Mouse (Mus musculus) right cerebral cortex, adult 2 months (tissue): ENCODE measurements around the gene Ccdc120.
A peak's percentile ranks its signal among the peaks of the same experiment; 100 is the strongest.

Experiments used
- DNase-seq, 2 experiments: peaks; one replicate each; pipeline ENCODE4 v3.0.0; 2021 to 2022; ENCODE audit warnings: low spot score in 2 of 2

Ccdc120 gene

DNA sequence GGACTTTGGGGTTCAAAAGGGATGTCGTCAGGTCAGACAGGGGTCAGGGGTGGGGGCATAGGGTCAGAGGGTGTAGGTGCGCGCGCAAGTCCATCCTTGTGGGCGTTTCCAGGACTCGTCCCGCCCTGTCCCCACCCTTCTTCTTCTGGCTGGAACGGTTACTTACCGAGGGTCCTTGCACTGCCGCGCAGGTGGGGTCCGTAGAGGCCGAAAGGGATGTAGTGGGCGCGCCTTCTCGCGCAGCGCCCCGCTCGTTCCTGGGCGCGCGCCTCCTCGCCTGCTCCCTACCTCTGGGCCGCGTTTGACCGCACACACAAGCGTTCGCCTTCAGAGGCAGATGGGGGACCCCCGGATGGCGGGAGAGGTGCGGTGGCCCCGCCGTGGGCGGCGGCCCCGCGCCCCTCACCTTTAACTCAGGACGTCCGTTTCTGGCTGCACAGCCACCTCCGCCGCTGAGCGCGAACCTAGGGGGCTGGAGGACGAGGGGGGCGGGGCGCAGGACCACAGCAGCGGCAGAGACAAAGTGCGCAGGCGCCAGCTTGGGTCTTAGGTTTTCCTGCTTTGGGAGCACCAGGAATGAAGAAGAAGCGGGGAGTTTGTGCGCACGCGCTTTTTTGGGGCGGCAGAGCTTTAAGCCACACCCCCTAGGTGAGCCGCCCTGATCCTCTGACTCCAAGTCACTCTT is at the start of gene Ccdc120:
Gene Ccdc120, minus strand, starts transcription at position 474 of the 685 bp plus-strand sequence.
- peak; percentile 73 to 76 for DNase-seq

GRCm38 (mm10) chrX:7797327-7797726 is 46.6 kb upstream of the Ccdc120 start:
- no peak for DNase-seq

DNA sequence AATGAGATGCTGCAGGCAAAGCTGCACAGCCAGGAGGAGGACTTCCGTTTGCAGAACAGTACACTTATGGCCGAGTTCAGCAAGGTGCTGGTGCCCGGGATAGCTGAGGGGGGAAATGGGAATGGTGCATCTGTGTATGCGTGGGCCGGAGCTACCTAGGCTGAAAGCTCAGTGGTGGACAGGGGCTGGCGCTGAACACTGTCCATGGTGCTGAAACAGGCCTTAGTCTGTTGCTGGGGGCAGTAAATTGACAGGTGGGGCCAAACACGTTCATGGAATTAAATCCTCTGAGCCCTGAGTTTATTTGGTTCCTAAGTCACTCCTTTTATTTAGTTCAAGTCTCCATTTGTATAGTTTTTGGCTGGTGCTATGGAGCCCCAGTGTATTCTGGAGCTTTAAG is 44.3 kb upstream of the Ccdc120 start:
- no peak for DNase-seq

- no peak for DNase-seq
Observed at GRCm38 (mm10) chrX:7793361-7793760, 42.7 kb upstream of the Ccdc120 start.

DNA sequence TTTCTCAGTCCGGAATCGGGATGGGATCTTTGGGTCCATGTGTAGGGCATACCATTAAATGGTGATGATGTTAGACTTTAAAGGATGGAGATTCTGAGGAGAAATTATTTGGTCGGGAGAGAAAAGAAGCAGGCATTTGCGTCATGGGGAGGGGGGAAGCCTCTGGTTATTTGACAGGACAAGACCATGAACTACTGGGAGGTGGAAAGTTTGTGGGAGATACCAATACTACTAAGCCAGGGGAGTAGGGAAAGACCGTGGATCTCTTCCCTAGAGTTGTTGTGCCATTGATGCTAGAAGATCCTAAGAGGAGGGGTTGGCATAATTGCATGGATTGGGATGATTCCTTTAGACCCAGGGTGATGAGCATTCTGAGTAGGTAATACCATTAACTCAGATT is 39.6 kb upstream of the Ccdc120 start:
- no peak for DNase-seq

GRCm38 (mm10) chrX:7789542-7790136 is 38.9 kb upstream of the Ccdc120 start, which contains the start of gene Gripap1:
Gripap1 (plus strand) TSS chrX:7789765.
- peak; percentile 53 to 67 for DNase-seq

- no peak for DNase-seq
Observed at GRCm38 (mm10) chrX:7782603-7783092, 31.9 kb upstream of the Ccdc120 start.

DNA sequence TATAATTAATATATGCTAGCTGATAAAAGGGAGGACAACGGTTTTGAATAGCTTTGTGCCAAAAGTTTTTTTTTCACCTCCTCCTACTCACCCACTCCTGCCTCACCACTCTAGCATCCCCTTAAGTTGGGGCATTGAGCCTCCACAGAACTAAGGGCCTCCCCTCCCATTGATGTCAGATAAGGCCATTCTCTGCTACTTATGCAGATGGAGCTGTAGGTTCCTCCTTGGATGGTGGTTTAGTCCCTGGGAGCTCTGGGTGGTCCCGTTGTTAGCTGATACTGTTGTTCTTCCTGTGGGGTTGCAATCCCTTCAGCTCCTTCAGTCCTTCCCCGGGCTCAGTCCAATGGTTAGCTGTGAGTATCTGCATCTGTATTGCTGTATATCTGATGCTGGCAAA is 28.6 kb upstream of the Ccdc120 start:
- DNase-seq = no peak

- no peak for DNase-seq
Observed at GRCm38 (mm10) chrX:7778450-7779244, 27.9 kb upstream of the Ccdc120 start.

DNA sequence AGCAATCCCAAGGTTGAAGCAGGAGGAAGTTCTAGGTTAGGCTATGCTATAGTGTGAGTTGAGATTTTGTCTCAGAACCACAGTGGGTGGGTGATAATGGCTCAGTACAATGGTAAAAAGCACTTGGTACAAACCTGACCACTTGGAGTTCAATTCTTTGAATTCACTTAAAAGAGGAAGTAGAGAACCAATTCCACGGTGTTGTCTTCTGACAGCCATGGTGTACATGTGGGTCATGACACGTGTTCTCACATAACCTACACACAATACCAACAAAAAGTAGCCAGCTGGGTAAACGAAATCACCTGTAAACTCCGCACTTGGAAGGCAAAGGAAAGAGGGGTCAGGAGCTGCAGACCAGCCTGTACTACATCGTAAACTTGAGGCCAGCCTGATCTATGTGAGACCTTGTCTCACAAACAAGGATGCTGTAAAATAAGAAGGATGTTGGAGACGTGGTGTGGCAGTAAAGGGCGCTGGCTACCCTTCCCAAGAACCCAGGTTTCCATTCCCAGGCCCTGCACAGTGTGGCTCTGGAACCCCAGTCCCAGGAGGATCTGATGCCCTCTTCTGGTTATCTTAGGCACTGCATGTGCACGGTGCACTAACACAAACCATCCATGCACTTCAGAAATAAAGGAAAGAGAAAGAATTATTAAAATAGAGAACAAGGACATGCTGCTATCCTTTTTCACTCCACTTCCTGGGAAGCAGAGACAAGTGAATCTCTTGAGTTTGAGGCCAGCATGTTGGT is 25.8 kb upstream of the Ccdc120 start:
- DNase-seq = peak; percentile 55 to 63

GRCm38 (mm10) chrX:7775501-7776205 is 24.9 kb upstream of the Ccdc120 start:
- no peak for DNase-seq

DNA sequence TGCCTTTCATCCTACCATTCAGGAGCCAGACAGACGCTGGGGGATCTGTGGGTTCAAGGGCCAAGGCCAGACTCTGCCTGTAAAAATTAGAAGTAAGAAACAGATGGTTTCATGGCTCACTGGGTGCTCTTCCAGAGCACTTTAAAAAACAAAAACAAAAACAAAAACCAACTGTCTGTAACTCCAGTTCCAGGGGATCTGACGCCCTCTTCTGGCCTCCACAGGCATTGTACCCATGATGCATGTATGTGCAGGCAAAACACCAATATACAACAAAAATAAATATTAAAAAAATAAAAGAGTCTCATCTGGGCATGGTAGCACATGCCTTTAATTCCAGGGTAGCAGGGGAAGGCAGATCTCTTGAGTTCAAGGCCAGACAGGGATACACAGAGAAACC is 22.1 kb upstream of the Ccdc120 start:
- no peak for DNase-seq

DNA sequence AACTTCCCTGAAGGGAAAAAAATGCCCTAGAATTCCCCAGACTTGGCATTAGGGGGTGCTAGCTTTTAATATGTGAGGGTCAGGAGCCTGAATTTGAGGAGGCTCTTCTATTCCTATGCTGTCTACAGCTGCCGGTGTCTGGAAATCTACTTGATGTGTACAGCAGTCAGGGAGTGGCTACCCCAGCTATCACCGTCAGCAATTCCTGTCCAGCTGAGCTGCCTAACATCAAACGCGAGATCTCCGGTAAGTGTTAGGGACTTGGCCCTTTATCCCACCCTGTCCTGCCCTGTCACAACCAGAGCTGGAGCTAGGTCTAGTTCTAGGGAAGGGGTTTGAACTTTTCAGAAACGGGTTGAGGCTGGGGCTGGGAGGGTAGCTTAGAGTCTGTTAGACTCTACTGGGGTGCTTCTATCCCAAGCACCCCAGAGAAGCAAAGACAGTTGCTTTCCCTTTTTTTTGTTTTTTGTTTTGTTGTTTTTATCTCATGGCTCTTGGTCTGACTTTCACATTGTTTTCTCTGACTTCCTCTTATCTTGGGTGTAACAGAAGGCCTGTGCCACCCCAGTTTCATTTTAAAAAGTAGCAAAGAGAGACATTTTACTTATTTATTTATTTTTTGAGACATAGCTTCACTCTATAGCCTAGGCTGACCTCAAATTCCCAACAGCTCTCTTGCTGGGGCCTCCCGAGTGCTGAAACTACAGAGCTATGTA is 18.8 kb upstream of the Ccdc120 start:
- no peak for DNase-seq

GRCm38 (mm10) chrX:7765764-7766163 is 15.1 kb upstream of the Ccdc120 start:
- peak; percentile 23 to 24 for DNase-seq

DNA sequence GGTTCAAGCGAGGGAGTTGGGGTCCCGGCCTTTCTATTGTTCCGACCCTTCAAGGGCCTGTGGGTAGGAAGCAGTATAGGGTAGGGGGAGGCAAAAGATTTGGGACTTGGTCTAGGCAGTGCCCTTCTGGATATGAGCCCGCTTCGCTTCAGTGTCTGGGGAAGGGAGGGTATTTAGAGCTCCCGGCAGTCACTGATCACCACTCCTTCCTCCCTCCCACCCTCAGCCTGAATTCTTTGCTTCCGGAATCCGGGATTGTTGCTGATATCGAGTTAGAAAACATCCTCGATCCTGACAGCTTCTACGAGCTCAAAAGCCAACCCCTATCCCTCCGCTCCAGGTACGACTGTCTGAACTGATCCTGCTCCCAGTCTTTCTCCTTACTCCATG is 14.6 kb upstream of the Ccdc120 start:
- DNase-seq = no peak

DNA sequence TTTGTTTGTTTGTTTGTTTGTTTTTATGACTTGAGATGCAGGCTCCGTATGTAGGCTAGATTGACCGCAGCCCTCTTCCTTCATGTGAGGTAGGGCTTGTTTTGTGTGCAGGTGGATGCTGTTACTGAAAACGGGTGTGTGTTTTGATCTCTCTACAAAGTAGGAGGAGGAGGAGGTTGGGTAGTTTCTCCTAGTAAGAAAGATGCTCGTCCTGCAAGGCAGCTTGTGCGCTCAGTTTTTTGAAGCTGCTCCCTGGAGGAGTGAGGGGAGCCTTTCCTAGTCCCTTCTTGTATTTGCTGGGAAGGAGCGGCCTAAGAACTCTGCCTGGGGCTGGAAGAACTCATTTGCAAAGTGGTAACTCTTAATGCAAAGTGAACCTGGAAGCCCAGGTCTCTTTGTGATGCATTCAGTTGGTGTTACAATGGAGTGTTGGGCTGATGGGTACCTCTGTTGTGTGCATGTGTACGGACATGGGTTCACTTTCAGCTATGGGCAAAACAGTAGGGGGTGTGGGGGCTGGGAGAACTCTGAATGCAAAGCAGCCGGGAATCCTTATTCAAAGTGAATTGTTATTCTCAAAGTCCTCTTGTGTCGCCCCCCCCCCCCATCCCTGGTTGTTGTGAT is 14.1 kb upstream of the Ccdc120 start:
- DNase-seq = no peak

GRCm38 (mm10) chrX:7763631-7764393 is 13.1 kb upstream of the Ccdc120 start:
- peak; percentile 17 to 22 for DNase-seq

- DNase-seq = peak in 1 of 2 experiments; percentile 11
Observed at GRCm38 (mm10) chrX:7762921-7763197, 12.2 kb upstream of the Ccdc120 start.

GRCm38 (mm10) chrX:7762137-7762920 is 11.6 kb upstream of the Ccdc120 start, which contains the start of gene Tfe3:
Tfe3 (plus strand) TSS chrX:7762560.
- DNase-seq = peak; percentile 87 to 88
